Mouse (Mus musculus) intestine, embryonic 15.5 days (tissue): ENCODE measurements around the gene Ryk. TPM values are rescaled to one million over a fixed set of nuclear protein-coding genes. Genes with fewer than 3 reads are reported as not detected.
A peak's percentile ranks its signal among the peaks of the same experiment; 100 is the strongest.

Experiments
- ATAC-seq: fragments of 200-750 bp; cut with Nextera tagmentation; 2 replicates; pipeline ENCODE4 v1.8.0; 2017; ENCODE audit warnings: moderate TSS enrichment, moderate library complexity
- H3K27ac ChIP-seq: fragments of 300-500 bp; sonication (generic); 2 replicates; pipeline ENCODE4 v1.5.1; 2015; ENCODE audit warnings: mild to moderate bottlenecking, inconsistent platforms
- H3K27me3 ChIP-seq: fragments of 300-500 bp; sonication (generic); replicated peaks from 2 replicates; pipeline ENCODE4 v1.6.1; 2015; ENCODE audit warnings: inconsistent platforms
- H3K36me3 ChIP-seq: fragments of 300-500 bp; sonication (generic); 2 replicates; pipeline ENCODE4 v1.6.1; 2015; ENCODE audit warnings: inconsistent platforms
- H3K4me1 ChIP-seq: fragments of 300-500 bp; sonication (generic); replicated peaks from 2 replicates; pipeline ENCODE4 v1.6.1; 2015; ENCODE audit warnings: inconsistent platforms
- H3K4me2 ChIP-seq: fragments of 300-500 bp; sonication (generic); replicated peaks from 2 replicates; pipeline ENCODE4 v1.6.1; 2015; ENCODE audit warnings: mild to moderate bottlenecking, inconsistent platforms
- H3K4me3 ChIP-seq: fragments of 300-500 bp; sonication (generic); replicated peaks from 2 replicates; pipeline ENCODE4 v1.5.1; 2015; ENCODE audit warnings: inconsistent platforms
- H3K9ac ChIP-seq: fragments of 300-500 bp; sonication (generic); 2 replicates; pipeline ENCODE4 v1.6.1; 2015; ENCODE audit warnings: inconsistent platforms
- H3K9me3 ChIP-seq: fragments of 300-500 bp; sonication (generic); 2 replicates; pipeline ENCODE4 v1.6.1; 2016; ENCODE audit warnings: inconsistent platforms
- WGBS: fragments of 180-500 bp; shearing (Covaris S2); methylation state at CpG from one replicate; pipeline ENCODE4 v1.1.7; 2015; 5-methylcytosine and 5-hydroxymethylcytosine counted together
- polyA plus RNA-seq: library from polyadenylated mRNA; unstranded; fragments of >200 nt; fragmentation: Nextera tagmentation; extraction: Ambion mirVana; gene quantifications from 2 replicates; pipeline ENCODE4 v1.2.1, GENCODE M21; 2015

Ryk gene
- polyA plus RNA-seq, 1 experiment from 2014 or later = 21.2 TPM

- WGBS = 75% methylated on average over 6 of the region's 6 CpGs
- no peak for ATAC-seq
- no peak overlapping the region for H3K27ac ChIP-seq
- no peaks in the 10 kb centered on the region for H3K9me3 ChIP-seq
- no peak overlapping the region for H3K4me3 ChIP-seq
- H3K27me3 ChIP-seq = no peaks in the 10 kb centered on the region
- H3K4me1 ChIP-seq = peaks cover 3% of the 10 kb centered on the region; the same call in 1 of the 2 replicates
- H3K36me3 ChIP-seq = no peaks in the 10 kb centered on the region
- H3K9ac ChIP-seq = no peak overlapping the region
- H3K4me2 ChIP-seq = no peak overlapping the region
These were observed 95.1 kb downstream of the Ryk start for GRCm38 (mm10) chr9:102929776-102930175.

DNA sequence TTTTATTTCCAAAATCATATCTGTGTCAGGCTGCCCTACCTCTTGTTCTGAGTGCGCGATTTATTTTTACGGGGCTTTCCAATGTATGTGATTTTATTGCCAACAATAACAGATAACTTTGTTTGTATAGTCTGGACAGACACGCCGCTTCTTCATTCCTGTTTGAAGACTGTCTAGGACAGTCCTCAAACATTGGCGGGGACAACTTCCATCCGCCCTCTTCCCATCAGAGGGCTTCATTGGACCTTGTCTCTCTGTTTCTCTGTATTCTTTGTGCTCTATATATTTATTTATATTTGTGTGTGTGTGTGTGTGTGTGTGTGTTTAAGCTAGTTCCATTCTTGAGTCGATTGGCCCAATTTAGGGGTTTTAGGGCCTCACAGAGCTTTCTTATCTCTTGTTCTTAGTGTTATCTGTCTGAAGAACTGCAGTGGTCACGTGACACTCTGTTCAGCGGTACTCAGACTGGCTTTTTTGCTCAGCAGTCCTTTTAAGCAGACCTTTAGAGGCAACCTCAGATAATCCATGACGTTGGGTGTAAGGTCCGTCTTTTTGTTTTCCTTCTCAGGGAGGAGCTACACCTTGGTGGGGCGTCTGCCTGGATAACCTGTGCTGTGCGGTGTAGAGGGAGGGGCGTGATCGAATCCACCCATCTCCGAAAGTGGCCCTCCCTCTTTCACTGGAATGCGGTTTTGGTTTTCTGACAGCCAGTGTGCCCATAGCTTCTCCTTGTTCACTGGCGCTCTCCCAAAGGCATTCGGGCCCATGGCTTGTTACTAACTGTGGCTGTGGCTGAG lies 99.4 kb downstream of the Ryk start:
- ATAC-seq = peak; percentile 95
- H3K9ac ChIP-seq = no peak overlapping the region

DNA sequence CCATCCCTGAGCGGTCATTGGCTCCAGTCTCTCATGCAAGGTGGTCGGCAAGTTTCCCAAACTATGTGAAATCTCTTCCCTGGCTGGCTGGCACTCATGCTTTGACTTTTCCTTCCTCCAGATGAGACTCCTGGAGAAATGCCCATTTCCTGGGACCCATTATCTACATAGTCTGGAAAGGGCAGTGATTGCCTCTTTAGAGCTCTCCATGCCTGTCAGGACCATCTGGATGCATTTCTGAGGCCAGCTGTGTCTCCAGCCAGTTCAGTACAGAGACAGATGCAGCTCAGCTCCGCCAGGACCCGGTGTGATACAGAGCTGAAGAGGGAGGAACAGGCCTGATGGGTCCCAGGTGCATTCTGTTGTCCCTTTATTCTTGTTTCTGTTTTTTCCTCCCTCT lies 107.5 kb downstream of the Ryk start:
- no peaks in the 10 kb centered on the region for H3K27me3 ChIP-seq
- H3K36me3 ChIP-seq = no peaks in the 10 kb centered on the region
- ATAC-seq = no peak
- H3K4me3 ChIP-seq = no peak overlapping the region
- 77% methylated on average over 4 of the region's 4 CpGs for WGBS
- no peaks in the 10 kb centered on the region for H3K9me3 ChIP-seq
- H3K27ac ChIP-seq = no peak overlapping the region
- no peak overlapping the region for H3K4me2 ChIP-seq
- no peak overlapping the region for H3K9ac ChIP-seq
- H3K4me1 ChIP-seq = no peaks in the 10 kb centered on the region

More for the DNA sequence above, 99.4 kb downstream of the Ryk start:
- Histone ChIP-seq H3K9me3 (no peaks in the 10 kb centered on the region), H3K36me3 (no peaks in the 10 kb centered on the region), H3K4me2 (peak overlapping the region; percentile 56), H3K4me1 (peaks cover 3% of the 10 kb centered on the region; the same call in 1 of the 2 replicates), H3K27me3 (no peaks in the 10 kb centered on the region), H3K4me3 (peak overlapping the region; percentile 19; the same call in 1 of the 2 replicates), H3K27ac (no peak overlapping the region)
- WGBS = 26% methylated on average over 20 of the region's 20 CpGs

DNA sequence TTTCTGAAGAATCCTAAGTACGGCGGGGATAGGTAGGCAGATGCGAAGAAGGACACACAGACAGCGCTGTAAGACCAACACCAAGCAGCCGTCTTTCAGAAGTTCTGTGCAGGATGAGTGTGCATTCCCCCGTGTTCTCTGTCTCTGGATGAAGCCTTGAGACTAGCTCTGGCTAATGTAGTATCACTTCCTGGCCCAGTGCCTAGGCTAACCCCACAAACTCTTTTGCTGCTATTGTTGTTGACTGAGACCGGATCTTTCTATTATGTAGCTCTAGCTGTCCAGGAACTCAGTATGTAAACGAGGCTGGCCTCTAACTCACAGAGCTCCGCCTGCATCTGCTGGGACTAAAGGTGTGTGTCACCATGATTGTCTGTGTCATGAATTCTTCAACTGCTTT lies 110.2 kb downstream of the Ryk start:
- no peaks in the 10 kb centered on the region for H3K4me1 ChIP-seq
- H3K4me3 ChIP-seq = no peak overlapping the region
- H3K9ac ChIP-seq = no peak overlapping the region
- no peaks in the 10 kb centered on the region for H3K36me3 ChIP-seq
- no peak overlapping the region for H3K4me2 ChIP-seq
- no peak overlapping the region for H3K27ac ChIP-seq
- no peak for ATAC-seq
- H3K27me3 ChIP-seq = no peaks in the 10 kb centered on the region
- H3K9me3 ChIP-seq = no peaks in the 10 kb centered on the region
- 89% methylated on average over 9 of the region's 9 CpGs for WGBS

DNA sequence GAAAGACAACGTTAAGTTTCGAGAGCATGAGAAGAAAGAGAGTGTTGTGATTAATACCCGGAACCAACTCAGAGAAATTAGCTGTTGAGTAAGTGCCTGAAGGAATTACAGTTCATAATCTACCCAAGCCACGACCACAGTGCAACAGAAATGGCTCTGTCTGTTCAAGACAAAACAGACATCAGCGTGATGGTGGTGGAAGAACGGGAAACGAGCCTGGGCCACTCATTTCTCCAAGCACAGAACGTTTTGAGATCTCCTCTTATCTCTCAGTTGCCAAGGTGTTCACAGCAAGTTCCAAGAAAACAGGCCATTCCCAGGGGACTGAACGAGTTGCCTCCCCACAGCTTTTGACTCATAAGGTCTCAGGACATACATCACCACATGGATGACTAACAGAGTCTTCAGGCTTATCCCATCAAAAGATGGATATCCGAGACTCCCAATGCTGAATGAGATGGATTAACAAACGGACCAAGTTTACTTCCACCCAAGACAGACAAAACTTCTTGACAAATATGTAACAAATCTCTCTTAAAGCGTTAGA lies 111.8 kb downstream of the Ryk start:
- Histone ChIP-seq H3K27ac (no peak overlapping the region), H3K27me3 (no peaks in the 10 kb centered on the region), H3K9me3 (no peaks in the 10 kb centered on the region), H3K4me2 (no peak overlapping the region), H3K9ac (no peak overlapping the region), H3K4me1 (no peaks in the 10 kb centered on the region), H3K36me3 (no peaks in the 10 kb centered on the region), H3K4me3 (no peak overlapping the region)
- no peak for ATAC-seq
- WGBS = 76% methylated on average over 12 of the region's 12 CpGs

- H3K27ac ChIP-seq = no peak overlapping the region
- WGBS = 87% methylated on average over 5 of the region's 5 CpGs
These were observed 114.0 kb downstream of the Ryk start for GRCm38 (mm10) chr9:102948706-102949105.

GRCm38 (mm10) chr9:102951091-102951994 lies 116.6 kb downstream of the Ryk start:
- ATAC-seq = no peak
- Histone ChIP-seq H3K4me1 (no peaks in the 10 kb centered on the region), H3K27ac (no peak overlapping the region), H3K9ac (no peak overlapping the region), H3K4me2 (no peak overlapping the region), H3K36me3 (no peaks in the 10 kb centered on the region), H3K9me3 (no peaks in the 10 kb centered on the region), H3K27me3 (no peaks in the 10 kb centered on the region), H3K4me3 (no peak overlapping the region)
- WGBS = 82% methylated on average over 9 of the region's 9 CpGs

More at GRCm38 (mm10) chr9:102948706-102949105, 114.0 kb downstream of the Ryk start:
- no peak overlapping the region for H3K4me3 ChIP-seq
- H3K4me1 ChIP-seq = no peaks in the 10 kb centered on the region
- no peak overlapping the region for H3K4me2 ChIP-seq
- no peak for ATAC-seq
- no peaks in the 10 kb centered on the region for H3K9me3 ChIP-seq
- H3K36me3 ChIP-seq = no peaks in the 10 kb centered on the region
- H3K27me3 ChIP-seq = no peaks in the 10 kb centered on the region
- H3K9ac ChIP-seq = no peak overlapping the region

- Histone ChIP-seq H3K27ac (no peak overlapping the region), H3K4me2 (no peak overlapping the region), H3K4me1 (no peaks in the 10 kb centered on the region), H3K36me3 (no peaks in the 10 kb centered on the region), H3K4me3 (no peak overlapping the region), H3K9me3 (no peaks in the 10 kb centered on the region), H3K27me3 (no peaks in the 10 kb centered on the region), H3K9ac (no peak overlapping the region)
- WGBS = 88% methylated on average over 3 of the region's 3 CpGs
- ATAC-seq = no peak
These were observed 121.1 kb downstream of the Ryk start for GRCm38 (mm10) chr9:102955866-102956265.

Other genes starting within 250 kb of the Ryk start
- gene Anapc13, start 208.6 kb upstream of the Ryk start, polyA plus RNA-seq = 194 and 206 TPM in 2 replicates
- 42.0 and 47.7 TPM in 2 replicates for gene Cep63, start 208.4 kb upstream of the Ryk start, polyA plus RNA-seq
- 31.8 and 32.9 TPM in 2 replicates for gene Amotl2, start 118.2 kb upstream of the Ryk start, polyA plus RNA-seq
- 11.3 and 11.7 TPM in 2 replicates for gene Slco2a1, start 153.8 kb downstream of the Ryk start, polyA plus RNA-seq